Mouse (Mus musculus): ENCODE results near the gene Kcnk1.

Kcnk1 gene

GRCm38 (mm10) chr8:126058876-126059275 lies 63.9 kb downstream of the Kcnk1 start:
- no peak for DNase-seq (ENCODE audit: low spot score)

DNA sequence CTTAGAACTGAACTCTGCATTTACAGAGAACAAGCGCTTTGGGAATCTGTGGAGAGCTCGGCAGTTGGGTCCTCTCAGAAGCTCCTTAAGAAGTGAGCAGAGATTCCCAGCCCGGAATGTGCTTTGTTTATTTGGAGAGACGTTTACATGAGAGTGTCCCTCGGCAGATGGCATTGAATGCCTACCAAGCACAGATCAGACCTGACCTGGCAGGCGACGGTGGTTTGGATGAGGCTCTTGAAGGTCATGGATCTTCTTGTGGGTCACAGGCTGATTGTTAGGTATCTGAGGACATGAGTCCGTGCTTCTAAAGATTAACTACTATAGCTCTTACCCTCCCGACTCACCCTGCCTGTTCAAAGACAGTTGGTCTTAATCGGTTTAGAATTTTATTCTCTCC lies 67.9 kb downstream of the Kcnk1 start:
- no peak for DNase-seq (ENCODE audit: low spot score)

DNA sequence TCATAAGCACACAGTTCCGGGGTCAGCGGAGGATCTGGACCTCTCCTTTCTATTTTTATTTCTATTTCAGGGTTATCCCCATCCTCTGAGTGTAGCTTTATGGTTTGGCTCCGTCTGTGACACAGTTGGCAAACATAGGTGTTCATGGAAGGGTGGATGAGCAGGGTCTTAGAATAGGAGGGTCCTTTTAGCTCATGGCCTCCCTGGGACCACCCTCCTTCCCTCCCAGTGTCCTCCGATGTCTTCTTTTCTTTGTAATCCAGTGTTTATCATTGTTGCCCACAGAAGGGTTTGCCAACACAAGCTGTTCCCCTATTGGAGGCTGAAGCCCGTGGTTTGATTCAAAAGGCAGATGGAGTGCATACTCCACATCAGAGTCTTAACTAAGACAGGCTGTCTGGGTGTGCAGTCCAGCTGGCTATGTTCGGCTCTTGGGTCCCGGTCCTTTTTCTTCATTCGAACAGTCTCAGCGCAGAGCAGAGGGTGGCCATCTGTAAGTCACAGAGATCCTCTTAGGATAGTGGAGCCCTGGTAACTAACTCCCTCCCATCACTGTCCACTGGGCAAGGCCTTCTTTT lies 69.0 kb downstream of the Kcnk1 start:
- no peak for DNase-seq (ENCODE audit: low spot score)

GRCm38 (mm10) chr8:126064587-126065145 lies 69.7 kb downstream of the Kcnk1 start:
- no peak for DNase-seq (ENCODE audit: low spot score)

DNA sequence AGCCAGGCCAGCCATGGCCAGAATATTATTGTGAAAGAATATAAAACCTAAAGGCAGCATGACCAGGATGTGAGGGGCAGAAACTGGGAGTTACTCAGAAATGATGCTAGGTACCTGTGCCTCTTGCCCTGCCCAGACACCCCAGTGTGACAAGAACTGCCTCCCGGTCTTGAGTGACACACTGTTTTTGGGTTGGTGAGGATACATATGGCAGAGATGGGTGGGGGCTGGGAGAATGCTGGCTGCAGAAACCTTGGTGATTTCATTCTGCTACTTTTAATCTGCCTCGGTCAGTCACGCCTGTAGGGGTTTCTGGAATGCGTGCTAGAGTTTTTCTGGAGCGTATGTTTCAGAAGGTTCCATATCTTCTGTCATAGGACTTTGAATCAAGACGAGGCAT lies 72.3 kb downstream of the Kcnk1 start:
- DNase-seq (ENCODE audit: low spot score) = no peak

DNA sequence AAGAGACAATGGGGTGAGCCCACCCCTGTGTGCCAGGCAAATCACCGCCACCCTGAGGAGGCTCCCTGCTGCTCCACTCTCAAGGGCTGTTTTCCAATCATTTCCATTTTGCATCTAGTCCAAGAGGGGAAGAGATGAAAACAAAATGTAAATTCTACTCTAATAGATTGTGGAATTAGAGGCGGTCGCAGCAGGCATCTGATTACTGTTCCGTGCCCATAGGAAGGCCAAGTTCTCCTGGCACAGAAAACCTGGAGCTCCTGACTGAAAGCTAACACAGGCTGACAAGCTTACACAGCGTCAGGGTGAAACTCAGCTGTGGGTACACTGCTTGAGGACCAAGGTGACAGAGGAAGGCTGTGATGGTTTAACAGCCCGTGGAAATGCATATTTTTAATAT lies 73.2 kb downstream of the Kcnk1 start:
- DNase-seq (ENCODE audit: low spot score) = no peak

DNA sequence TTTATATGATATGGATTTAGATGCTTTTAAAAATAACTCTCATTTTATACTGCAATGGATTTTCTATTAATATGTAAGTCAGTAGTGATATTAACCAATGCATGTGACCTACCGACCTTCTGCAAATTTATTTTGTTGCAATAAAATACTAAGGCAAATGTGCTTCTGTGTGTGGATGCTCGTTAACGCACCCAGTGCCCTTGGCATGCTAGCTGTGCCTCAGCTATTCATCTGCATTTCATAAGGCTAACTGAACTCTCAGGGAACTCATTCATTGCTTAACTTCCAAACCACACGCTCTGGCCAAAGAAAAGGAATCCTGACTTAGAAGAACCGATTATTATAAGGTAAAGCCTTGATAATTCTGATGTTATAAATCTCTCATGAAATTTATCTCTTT lies 77.7 kb downstream of the Kcnk1 start:
- DNase-seq (ENCODE audit: low spot score) = no peak

- DNase-seq (ENCODE audit: low spot score) = no peak
Observed at GRCm38 (mm10) chr8:126073141-126073740, 78.3 kb downstream of the Kcnk1 start.

DNA sequence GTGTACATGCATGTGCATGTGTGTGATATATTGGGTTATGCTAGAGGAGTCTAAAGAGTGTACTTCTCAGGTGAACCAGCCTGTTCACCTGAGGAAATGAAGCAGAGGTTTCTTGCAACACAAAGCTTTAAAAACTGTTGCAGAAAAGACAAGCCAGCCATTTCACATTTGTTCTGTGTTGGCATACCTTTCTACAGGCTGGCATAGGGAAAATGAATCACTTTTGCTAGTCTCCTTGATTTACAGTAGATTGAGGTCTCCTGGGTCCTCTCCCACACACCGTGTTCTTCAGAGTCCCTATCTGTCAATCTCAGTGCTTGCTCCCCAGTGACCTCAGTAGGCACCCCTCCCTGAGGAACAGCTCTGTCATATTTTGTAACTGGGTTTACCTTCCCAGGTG lies 79.1 kb downstream of the Kcnk1 start:
- DNase-seq (ENCODE audit: low spot score) = no peak

GRCm38 (mm10) chr8:126075400-126075799 lies 80.4 kb downstream of the Kcnk1 start:
- DNase-seq (ENCODE audit: low spot score) = peak; percentile 23

All from ovary, adult 18-20 months (tissue).